Mouse (Mus musculus) liver, adult 2 months (tissue): Measurements from ENCODE around the gene Runx1. TPM values are rescaled to one million over a fixed set of nuclear protein-coding genes. Genes with fewer than 3 reads are reported as not detected.

Experiments used
- DNase-seq: peaks from one replicate; pipeline ENCODE4 v3.0.0-alpha.2; 2011; ENCODE audit warnings: low read depth, low spot score; ENCODE audit errors: extremely low read depth
- H3K27ac ChIP-seq: fragments of 200-500 bp; replicated peaks from 2 replicates; pipeline ENCODE4 v1.5.1; 2012; ENCODE audit warnings: low read depth, mild to moderate bottlenecking, control low read depth, inconsistent platforms, low read length; ENCODE audit not compliant: insufficient read depth
- H3K27me3 ChIP-seq: fragments of 200-500 bp; 2 replicates; pipeline ENCODE4 v1.6.1; 2012; ENCODE audit warnings: mild to moderate bottlenecking, moderate library complexity, low read length, inconsistent platforms; ENCODE audit not compliant: control insufficient read depth, insufficient read depth
- H3K36me3 ChIP-seq: fragments of 200-500 bp; 2 replicates; pipeline ENCODE4 v1.6.1; 2012; ENCODE audit warnings: low read length, inconsistent platforms; ENCODE audit not compliant: control insufficient read depth, insufficient read depth
- H3K4me1 ChIP-seq: fragments of 200-500 bp; 2 replicates; pipeline ENCODE4 v1.6.1; 2011; ENCODE audit warnings: low read length; ENCODE audit not compliant: control insufficient read depth, insufficient read depth
- H3K4me3 ChIP-seq: fragments of 200-500 bp; 2 replicates; pipeline ENCODE4 v1.5.1; 2011; ENCODE audit warnings: low read depth, mild to moderate bottlenecking, control low read depth, low read length, moderate library complexity; ENCODE audit not compliant: insufficient read depth
- H3K79me2 ChIP-seq: fragments of 200-500 bp; 2 replicates; pipeline ENCODE4 v1.6.1; 2012; ENCODE audit warnings: inconsistent platforms, mild to moderate bottlenecking, low read length, moderate library complexity; ENCODE audit not compliant: control insufficient read depth, insufficient read depth
- H3K9ac ChIP-seq: fragments of 200-500 bp; 2 replicates; pipeline ENCODE4 v1.6.1; 2012; ENCODE audit warnings: low read depth, mild to moderate bottlenecking, control low read depth, inconsistent platforms, low read length
- CTCF ChIP-seq: fragments of 200-500 bp; IDR thresholded peaks from 2 replicates; pipeline ENCODE4 v1.5.1; 2011; ENCODE audit warnings: low read depth, low read length, control low read depth
- POLR2A ChIP-seq: fragments of 200-500 bp; IDR thresholded peaks from 2 replicates; pipeline ENCODE4 v1.6.1; 2011; ENCODE audit warnings: low read length, control low read depth; ENCODE audit not compliant: insufficient read depth; ENCODE audit errors: extremely low read depth
- WGBS: fragments of 180-500 bp; shearing (Covaris S2); methylation state at CpG from one replicate; pipeline ENCODE4 v1.1.7; 2018; 5-methylcytosine and 5-hydroxymethylcytosine counted together
- polyA plus RNA-seq: library from polyadenylated mRNA; depleted of rRNA; stranded (reverse); fragments of >200 nt; gene quantifications from 2 replicates; pipeline ENCODE4 v1.2.3, GENCODE M21; 2012
- total RNA-seq: library from RNA; depleted of rRNA; stranded (reverse); fragments of >200 nt; gene quantifications from 2 replicates; pipeline ENCODE4 v1.2.3, GENCODE M21; 2014

The Runx1 gene
- total and polyA plus RNA-seq, 2 experiments = 0.55 to 0.74 TPM

- no peak overlapping the region for H3K27ac ChIP-seq
- no peak overlapping the region for H3K4me3 ChIP-seq
- H3K4me1 ChIP-seq = no peaks in the 10 kb centered on the region; the same call in 1 of the 2 replicates
- WGBS = 87% methylated on average over 9 of the region's 9 CpGs
- no peaks in the 10 kb centered on the region for H3K27me3 ChIP-seq
- TF ChIP-seq POLR2A (no peak), CTCF (no peak)
- H3K79me2 ChIP-seq = no peaks in the 10 kb centered on the region
- no peaks in the 10 kb centered on the region for H3K36me3 ChIP-seq
- DNase-seq = no peak
- no peak overlapping the region for H3K9ac ChIP-seq
These were observed 248.6 kb downstream of the Runx1 start for GRCm38 (mm10) chr16:92577381-92577780.

GRCm38 (mm10) chr16:92575792-92576191 is 250.2 kb downstream of the Runx1 start:
- H3K27ac ChIP-seq = no peak overlapping the region
- no peaks in the 10 kb centered on the region for H3K36me3 ChIP-seq
- no peaks in the 10 kb centered on the region; the same call in 1 of the 2 replicates for H3K4me1 ChIP-seq
- no peaks in the 10 kb centered on the region for H3K79me2 ChIP-seq
- no peaks in the 10 kb centered on the region for H3K27me3 ChIP-seq
- no peak overlapping the region for H3K9ac ChIP-seq
- no peak overlapping the region for H3K4me3 ChIP-seq
- 72% methylated on average over 10 of the region's 10 CpGs for WGBS
- no peak for DNase-seq
- TF ChIP-seq CTCF (no peak), POLR2A (no peak)

- H3K4me1 ChIP-seq = no peaks in the 10 kb centered on the region; the same call in 1 of the 2 replicates
These were observed 252.8 kb downstream of the Runx1 start for GRCm38 (mm10) chr16:92573193-92573592.

GRCm38 (mm10) chr16:92571246-92571645 is 254.7 kb downstream of the Runx1 start:
- Histone ChIP-seq H3K9ac (no peak overlapping the region), H3K4me3 (no peak overlapping the region), H3K36me3 (no peaks in the 10 kb centered on the region), H3K27me3 (no peaks in the 10 kb centered on the region), H3K27ac (no peak overlapping the region), H3K4me1 (no peaks in the 10 kb centered on the region; the same call in 1 of the 2 replicates), H3K79me2 (no peaks in the 10 kb centered on the region)
- 88% methylated on average over 11 of the region's 11 CpGs for WGBS
- no peak for TF ChIP-seq POLR2A
- TF ChIP-seq CTCF = no peak
- no peak for DNase-seq

More at GRCm38 (mm10) chr16:92573193-92573592, 252.8 kb downstream of the Runx1 start:
- no peak overlapping the region for H3K9ac ChIP-seq
- no peak overlapping the region for H3K4me3 ChIP-seq
- 69% methylated on average over 4 of the region's 4 CpGs for WGBS
- H3K79me2 ChIP-seq = no peaks in the 10 kb centered on the region
- no peaks in the 10 kb centered on the region for H3K27me3 ChIP-seq
- H3K27ac ChIP-seq = no peak overlapping the region
- H3K36me3 ChIP-seq = no peaks in the 10 kb centered on the region
- DNase-seq = no peak
- no peak for TF ChIP-seq CTCF
- TF ChIP-seq POLR2A = no peak

- Histone ChIP-seq H3K27ac (no peak overlapping the region), H3K4me1 (no peaks in the 10 kb centered on the region), H3K79me2 (no peaks in the 10 kb centered on the region), H3K9ac (no peak overlapping the region), H3K4me3 (no peak overlapping the region), H3K27me3 (no peaks in the 10 kb centered on the region), H3K36me3 (no peaks in the 10 kb centered on the region)
- no peak for DNase-seq
- 24% methylated on average over 5 of the region's 5 CpGs for WGBS
- TF ChIP-seq POLR2A (no peak), CTCF (no peak)
These were observed 259.8 kb downstream of the Runx1 start for GRCm38 (mm10) chr16:92566146-92566545.

- Histone ChIP-seq H3K27me3 (no peaks in the 10 kb centered on the region), H3K4me3 (no peak overlapping the region), H3K9ac (no peak overlapping the region), H3K27ac (no peak overlapping the region), H3K36me3 (no peaks in the 10 kb centered on the region), H3K79me2 (no peaks in the 10 kb centered on the region), H3K4me1 (no peaks in the 10 kb centered on the region)
- peak; percentile 92 for TF ChIP-seq CTCF
- TF ChIP-seq POLR2A = no peak
- 3% methylated on average over 6 of the region's 6 CpGs for WGBS
- peak; percentile 52 for DNase-seq
These were observed 260.2 kb downstream of the Runx1 start for GRCm38 (mm10) chr16:92565708-92566107.
